Mouse (Mus musculus): Measurements from ENCODE around the gene Bst1.

GRCm38 (mm10) chr5:43792354-43792753, 26.3 kb upstream of the Bst1 start:
- no peak for TF ChIP-seq POLR2A (IDR thresholded peaks at IDR 0.05; ENCODE audit: low read depth, low read length)
- TF ChIP-seq CTCF (IDR thresholded peaks at IDR 0.05; ENCODE audit: borderline replicate concordance, insufficient read depth, low read length) = no peak
